Mouse (Mus musculus) left cerebral cortex, postnatal 4 days (tissue): ENCODE measurements around the gene Cul1. TPM values are rescaled to one million over a fixed set of nuclear protein-coding genes. Genes with fewer than 3 reads are reported as not detected.
"Not testable (repeated sequence)": the region's sequence is repeated elsewhere in the genome, so short reads cannot be mapped to it uniquely, and the experiment has no call there.

Source experiments
- DNase-seq: peaks from one replicate; pipeline ENCODE4 v3.0.0-alpha.2; 2022
- intact Hi-C: fragments of 180-260 bp; cut with DNase I; formaldehyde crosslinking; loops from one replicate; pipeline ENCODE4 v1.15.1; 2025
- total RNA-seq, 2 experiments: library from RNA; stranded (reverse); gene quantifications; 2 replicates each; pipeline ENCODE4 v1.2.3; 2021

The Cul1 gene
- total RNA-seq: 100 to 1,000 TPM; 125 to 126 TPM

DNA sequence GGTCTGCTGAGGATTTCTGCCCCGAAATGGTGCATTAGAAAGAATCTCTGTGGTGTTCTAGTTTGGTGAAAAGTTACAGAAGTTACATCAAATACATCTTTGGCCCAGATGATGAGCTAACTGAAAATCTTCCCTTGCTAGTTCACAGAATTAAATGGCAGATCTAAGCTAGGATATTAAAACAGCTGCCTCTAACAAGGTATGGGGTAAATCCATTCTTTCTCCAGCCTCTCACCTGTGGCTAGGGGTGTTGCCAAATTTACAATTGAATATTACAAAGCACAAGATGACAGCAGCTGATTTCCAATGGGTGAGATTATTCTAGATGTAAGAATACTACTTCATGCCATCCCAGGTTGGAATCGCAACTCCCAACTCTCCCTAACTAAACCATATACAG, at the start of gene Cul1:
Gene Cul1, plus strand, starts transcription at position 301 of the 400 bp plus-strand sequence.
- DNase-seq: no peak
- intact Hi-C loops: loop anchor here (5.0 kb wide), 1 partner anchor 136 kb away; no protein-coding TSS in a partner anchor

GRCm38 (mm10) chr6:47404419-47405382, 48.5 kb upstream of the Cul1 start:
- intact Hi-C loops: loop anchor here (10.0 kb wide), 1 partner anchor 100 kb away; no protein-coding TSS in a partner anchor
- no peak for DNase-seq

- intact Hi-C loops: no loop called here
These were observed 40.2 kb upstream of the Cul1 start for GRCm38 (mm10) chr6:47412886-47413606.

GRCm38 (mm10) chr6:47413656-47414055, 39.5 kb upstream of the Cul1 start:
- no peak for DNase-seq
- intact Hi-C loops: no loop called here

More at GRCm38 (mm10) chr6:47412886-47413606, 40.2 kb upstream of the Cul1 start:
- no peak for DNase-seq

- no peak for DNase-seq
- intact Hi-C loops: no loop called here
These were observed 34.5 kb upstream of the Cul1 start for GRCm38 (mm10) chr6:47418691-47419090.

DNA sequence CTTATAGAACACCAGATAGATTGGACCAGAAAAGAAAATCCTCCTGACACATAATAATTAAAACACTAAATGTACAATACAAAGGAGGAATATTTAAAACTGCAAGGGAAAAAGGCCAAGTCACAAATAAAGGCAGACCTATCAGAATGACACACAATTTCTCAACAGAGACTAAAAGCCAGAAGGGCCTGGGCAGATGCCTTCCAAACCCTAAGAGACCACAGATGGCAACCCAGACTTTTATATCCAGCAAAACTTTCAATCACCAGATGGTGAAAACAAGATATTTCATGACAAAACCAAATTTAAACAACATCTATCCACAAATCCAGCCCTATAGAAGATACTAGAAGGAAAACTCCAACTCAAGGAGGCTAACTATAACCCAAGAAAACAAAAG, 33.0 kb upstream of the Cul1 start:
- no peak for DNase-seq
- intact Hi-C loops: no loop called here

- DNase-seq: no peak
- intact Hi-C loops: no loop called here
These were observed 32.0 kb upstream of the Cul1 start for GRCm38 (mm10) chr6:47421221-47421620.

- intact Hi-C loops: no loop called here
- DNase-seq: no peak
These were observed 27.1 kb upstream of the Cul1 start for GRCm38 (mm10) chr6:47426136-47426535.

DNA sequence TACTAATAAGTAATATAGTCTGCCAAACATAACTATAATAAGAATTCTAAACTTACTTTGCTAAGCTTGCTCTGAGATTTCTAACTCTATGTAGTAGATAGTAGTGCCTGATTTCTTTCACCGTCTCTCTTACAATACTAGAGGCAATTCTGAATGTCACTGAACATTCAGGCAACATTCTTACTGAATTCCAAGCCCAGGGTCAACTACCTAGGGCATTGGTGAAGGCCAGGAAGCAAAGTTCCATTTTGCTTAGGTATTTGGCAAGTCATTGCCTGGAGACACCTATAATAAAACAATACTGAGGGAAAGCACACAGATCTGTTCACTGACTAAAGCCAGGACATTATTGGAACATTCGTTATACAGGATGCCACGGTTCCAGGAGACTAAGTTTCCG, 26.6 kb upstream of the Cul1 start:
- DNase-seq, intact Hi-C loops: not testable (repeated sequence)

DNA sequence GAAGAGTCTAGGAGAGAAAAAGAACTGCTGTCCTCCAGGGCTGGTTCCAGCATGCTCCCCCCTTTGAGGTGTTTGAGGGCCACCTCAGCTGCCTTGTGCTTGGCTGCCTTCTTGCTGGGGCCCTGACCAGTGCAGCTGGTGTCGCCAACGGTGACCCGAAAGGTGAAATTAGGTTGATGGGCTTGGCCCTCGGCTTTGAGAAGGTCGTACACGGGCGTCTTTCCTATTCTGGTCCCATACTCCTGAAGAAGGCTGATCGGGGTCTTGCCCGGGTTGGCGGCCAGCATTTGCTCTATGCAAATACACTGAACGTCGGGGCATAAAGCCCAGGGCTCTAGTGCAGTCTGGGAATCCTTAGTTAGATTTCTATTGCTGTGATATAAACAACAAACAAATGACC, 20.4 kb upstream of the Cul1 start:
- DNase-seq, intact Hi-C loops: not testable (repeated sequence)

DNA sequence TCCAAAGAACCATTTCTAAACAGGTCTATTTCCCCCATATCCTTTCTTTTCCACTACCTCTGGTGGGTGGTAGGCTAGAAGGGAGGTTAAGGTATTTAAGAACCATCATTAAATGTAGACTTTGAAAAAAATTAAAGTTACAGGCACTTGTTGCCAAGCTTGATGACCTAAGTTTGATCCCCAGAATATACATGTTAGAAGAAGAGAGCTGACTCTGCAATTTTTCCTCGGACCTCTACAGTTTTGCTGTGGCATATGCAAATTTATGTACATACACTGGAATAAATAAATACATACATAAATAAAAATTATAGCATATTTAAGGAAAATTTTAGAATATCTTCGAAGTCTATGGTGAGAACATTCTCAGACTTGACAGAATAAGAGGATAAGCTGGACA, 13.1 kb upstream of the Cul1 start:
- intact Hi-C loops: no loop called here
- no peak for DNase-seq

- intact Hi-C loops: no loop called here
These were observed 5.5 kb upstream of the Cul1 start for GRCm38 (mm10) chr6:47447658-47448057.

GRCm38 (mm10) chr6:47453522-47454130, 428 bp downstream of the Cul1 start:
- DNase-seq: peak; percentile 64
- intact Hi-C loops: loop anchor here (5.0 kb wide), 1 partner anchor 136 kb away; no protein-coding TSS in a partner anchor

More at GRCm38 (mm10) chr6:47447658-47448057, 5.5 kb upstream of the Cul1 start:
- DNase-seq: no peak

- DNase-seq: peak; percentile 78
- intact Hi-C loops: loop anchor here (5.0 kb wide), 1 partner anchor 137 kb away; no protein-coding TSS in a partner anchor
These were observed 955 bp downstream of the Cul1 start for GRCm38 (mm10) chr6:47454131-47454574.

DNA sequence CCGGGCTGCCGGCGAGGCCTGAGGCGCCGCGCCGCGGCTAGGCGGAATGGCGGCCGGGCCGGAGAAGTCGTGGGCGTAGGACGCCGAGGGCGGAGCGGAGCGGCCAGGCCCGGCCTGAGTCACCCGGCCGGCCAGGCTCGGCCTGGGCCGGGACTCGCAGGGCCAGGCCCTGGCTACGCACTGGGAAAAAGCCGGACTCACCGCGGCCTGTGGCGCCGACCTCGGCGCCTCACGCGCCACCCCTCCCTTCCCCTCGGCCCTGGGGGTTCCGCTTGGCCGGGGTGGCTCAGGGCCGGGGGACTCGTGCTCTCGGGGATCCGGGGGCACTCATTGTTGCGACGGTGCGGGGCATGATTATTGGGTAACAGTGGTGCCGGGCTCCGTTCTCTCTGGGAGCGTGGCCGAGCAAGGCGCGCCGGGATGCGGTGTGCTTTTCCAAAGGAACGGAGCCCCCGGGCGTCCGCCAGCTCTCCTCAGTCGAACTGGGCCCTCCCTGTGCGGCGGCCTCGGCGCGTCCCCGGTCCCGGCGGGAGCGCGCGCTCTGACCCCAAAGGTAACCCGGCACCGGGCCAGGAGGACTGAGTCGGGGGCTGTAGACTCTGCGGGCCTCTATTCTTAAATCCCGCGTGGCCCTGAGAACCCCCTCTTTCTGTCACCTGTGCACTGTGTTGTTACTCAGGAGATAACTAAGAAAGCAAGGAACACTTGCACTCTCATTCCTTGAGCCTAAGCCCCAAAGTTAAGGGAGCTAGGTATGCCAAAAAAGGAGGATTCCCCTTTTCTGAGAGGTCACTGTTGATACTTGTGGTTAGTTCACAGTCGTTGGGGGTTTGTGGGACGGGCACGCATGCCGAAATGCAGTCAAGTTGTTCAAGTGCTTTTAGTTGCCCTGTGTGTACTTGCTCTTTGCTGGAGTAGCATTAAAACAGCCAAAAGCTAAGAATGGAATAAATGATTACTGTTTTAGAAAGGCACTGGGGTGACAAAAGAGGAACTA, 1.7 kb downstream of the Cul1 start:
- intact Hi-C loops: loop anchor here (5.0 kb wide), 1 partner anchor 138 kb away; no protein-coding TSS in a partner anchor
- DNase-seq: peak; percentile 73

- intact Hi-C loops: no loop called here
These were observed 2.6 kb downstream of the Cul1 start for GRCm38 (mm10) chr6:47455843-47456242.

GRCm38 (mm10) chr6:47456853-47457252, 3.7 kb downstream of the Cul1 start:
- peak; percentile 2 for DNase-seq
- intact Hi-C loops: no loop called here

More at GRCm38 (mm10) chr6:47455843-47456242, 2.6 kb downstream of the Cul1 start:
- DNase-seq: no peak

- DNase-seq: peak; percentile 21
- intact Hi-C loops: no loop called here
These were observed 12.2 kb downstream of the Cul1 start for GRCm38 (mm10) chr6:47465400-47465799.

DNA sequence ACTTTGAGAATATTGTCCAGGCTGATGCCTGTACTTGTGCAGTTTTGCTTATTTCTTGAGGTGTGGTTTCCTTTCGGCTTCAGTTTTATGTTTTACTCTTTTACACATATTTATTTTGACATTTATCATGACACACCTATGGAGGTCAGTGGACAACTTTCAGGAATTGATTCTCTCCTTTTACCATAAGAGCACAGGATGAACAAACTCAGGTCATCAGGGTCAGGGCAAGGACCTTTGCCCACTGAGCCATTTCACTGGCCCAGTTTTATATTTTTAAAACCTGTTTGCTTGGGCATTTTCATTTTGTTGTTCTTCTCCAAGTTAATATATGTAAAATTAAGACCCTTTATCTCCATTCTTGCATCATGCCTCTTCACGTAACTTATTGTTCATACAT, 13.3 kb downstream of the Cul1 start:
- intact Hi-C loops: no loop called here
- no peak for DNase-seq
